Mouse (Mus musculus) myocyte (in vitro differentiated cells): ENCODE data around the gene Abhd6.

Experiments used
- CEBPB ChIP-seq: IDR thresholded peaks from 2 replicates; pipeline ENCODE4 v1.6.1; 2011; ENCODE audit warnings: mild to moderate bottlenecking, moderate library complexity; ENCODE audit not compliant: poor library complexity, insufficient read depth, severe bottlenecking
- E2F4 ChIP-seq: IDR thresholded peaks from one replicate; pipeline ENCODE4 v1.6.1; 2011; ENCODE audit warnings: mild to moderate bottlenecking, control low read depth, moderate library complexity; ENCODE audit not compliant: insufficient read depth
- MAX ChIP-seq: IDR thresholded peaks from one replicate; pipeline ENCODE4 v1.6.1; 2011; ENCODE audit warnings: low read depth, mild to moderate bottlenecking, control low read depth
- MYOD1 ChIP-seq, 3 experiments: IDR thresholded peaks; one replicate each; pipeline ENCODE4 v1.6.1; 2011; ENCODE audit warnings: control low read depth in 2 of 3, low read depth in 2 of 3, mild to moderate bottlenecking in 2 of 3, moderate library complexity in 1 of 3; ENCODE audit not compliant: insufficient read length in 2 of 3, control insufficient read depth in 1 of 3
- MYOG ChIP-seq, 3 experiments: IDR thresholded peaks; one replicate each; pipeline ENCODE4 v1.6.1; 2011; ENCODE audit warnings: control low read depth in 2 of 3, low read depth in 2 of 3, mild to moderate bottlenecking in 2 of 3; ENCODE audit not compliant: insufficient read length in 2 of 3, control insufficient read depth in 1 of 3, insufficient read depth in 1 of 3
- POLR2A ChIP-seq: IDR thresholded peaks from one replicate; pipeline ENCODE4 v1.6.1; 2011; ENCODE audit warnings: low read depth, mild to moderate bottlenecking, control low read depth, moderate library complexity; ENCODE audit not compliant: insufficient read length
- POLR2AphosphoS2 ChIP-seq: IDR thresholded peaks from one replicate; pipeline ENCODE4 v1.6.1; 2011; ENCODE audit warnings: low read depth, control low read depth; ENCODE audit not compliant: insufficient read length
- SRF ChIP-seq: IDR thresholded peaks from one replicate; pipeline ENCODE4 v1.6.1; 2011; ENCODE audit warnings: low read depth; ENCODE audit not compliant: control insufficient read depth, insufficient read length
- TCF12 ChIP-seq: IDR thresholded peaks from one replicate; pipeline ENCODE4 v1.6.1; 2011; ENCODE audit warnings: mild to moderate bottlenecking, control low read depth; ENCODE audit not compliant: poor library complexity, insufficient read depth, severe bottlenecking
- TCF3 ChIP-seq: IDR thresholded peaks from one replicate; pipeline ENCODE4 v1.6.1; 2011; ENCODE audit warnings: low read depth, control low read depth; ENCODE audit not compliant: insufficient read length
- USF1 ChIP-seq: IDR thresholded peaks from one replicate; pipeline ENCODE4 v1.6.1; 2011; ENCODE audit warnings: low read depth, mild to moderate bottlenecking, control low read depth, moderate library complexity

- TF ChIP-seq TCF12: no peak
- no peak for TF ChIP-seq MYOD1 (IDR thresholded peaks at IDR 0.05; ENCODE audit: control insufficient read depth in 1 of 3, insufficient read length in 2 of 3, low read depth in 2 of 3)
- TF ChIP-seq MAX: no peak
- no peak for TF ChIP-seq SRF
- no peak for TF ChIP-seq POLR2A
- no peak for TF ChIP-seq MYOG (IDR thresholded peaks at IDR 0.05; ENCODE audit: control insufficient read depth in 1 of 3, insufficient read depth in 1 of 3, insufficient read length in 2 of 3, low read depth in 2 of 3)
- no peak for TF ChIP-seq TCF3
- no peak for TF ChIP-seq POLR2AphosphoS2
- TF ChIP-seq USF1: no peak
- TF ChIP-seq CEBPB: no peak
- TF ChIP-seq E2F4: no peak
Observed at GRCm38 (mm10) chr14:8016276-8016675, 13.6 kb downstream of the Abhd6 start.
